Mouse (Mus musculus) fibroblast of lung, adult 2 months (primary cell): ENCODE measurements around the gene Chil6.
A peak's percentile ranks its signal among the peaks of the same experiment; 100 is the strongest.

Source experiments
- DNase-seq: peaks from one replicate; pipeline ENCODE4 v3.0.0-alpha.2; 2011; ENCODE audit warnings: low read depth

Gene Chil6

DNA sequence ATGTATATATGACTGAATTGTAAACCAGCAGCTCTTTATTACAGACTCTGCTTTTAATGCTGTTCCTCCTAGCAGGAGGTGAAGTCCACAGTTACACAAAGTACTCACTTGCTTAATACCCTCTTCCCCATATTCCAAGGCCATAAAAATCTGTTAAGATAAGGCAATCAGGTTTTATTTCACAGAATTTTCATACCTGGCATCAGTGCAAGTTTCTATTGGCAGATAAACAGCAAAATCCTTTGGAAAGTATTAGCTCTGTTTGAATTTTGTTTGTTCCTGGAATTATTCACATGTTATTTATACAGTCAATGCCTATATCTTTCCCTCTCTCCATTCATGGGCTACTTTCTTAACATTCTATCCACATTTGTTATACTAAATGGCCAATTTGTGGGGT lies at the start of gene Chil6:
Chil6 (minus strand) TSS at position 101 of the 400 bp plus-strand sequence.
- DNase-seq, result no peak

DNA sequence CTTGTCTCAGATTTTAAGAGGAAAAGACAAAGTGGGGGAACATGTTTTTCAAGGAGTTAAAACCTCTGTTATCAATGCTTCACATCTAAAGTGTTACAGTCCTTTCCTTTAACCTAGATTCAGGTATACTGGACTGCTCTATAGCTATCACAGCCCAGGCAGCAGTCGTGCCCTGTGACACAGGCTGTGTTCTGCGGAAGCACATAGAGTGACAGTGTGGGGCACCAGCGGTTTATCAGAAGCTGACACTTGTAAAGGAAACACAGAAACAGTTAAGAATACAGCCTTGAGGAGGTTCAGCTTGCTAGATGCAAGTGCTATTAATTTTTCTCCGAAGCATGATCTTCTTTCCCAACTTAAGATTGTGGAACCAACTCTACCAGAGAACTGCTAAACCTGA lies 46.6 kb upstream of the Chil6 start:
- DNase-seq, result no peak

DNA sequence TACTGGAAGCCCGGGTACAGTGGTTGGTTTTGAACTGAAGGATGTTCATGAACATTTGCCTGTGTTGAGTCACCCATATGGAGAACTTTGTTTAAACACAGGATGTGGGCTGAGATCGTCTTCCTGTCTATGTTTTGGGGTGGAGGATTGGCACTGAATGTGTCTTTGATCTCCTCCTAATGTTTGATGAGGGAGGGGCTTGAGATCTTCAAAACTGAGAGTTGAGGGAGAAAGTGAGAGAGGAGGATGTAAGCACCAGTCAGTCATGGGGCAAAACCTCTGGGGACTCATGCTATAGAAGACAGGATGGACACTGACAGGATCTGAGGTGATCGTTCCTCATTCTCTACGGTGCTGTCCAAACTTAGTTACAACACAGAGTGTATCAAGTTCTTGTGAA lies 43.6 kb upstream of the Chil6 start:
- DNase-seq, result no peak

DNA sequence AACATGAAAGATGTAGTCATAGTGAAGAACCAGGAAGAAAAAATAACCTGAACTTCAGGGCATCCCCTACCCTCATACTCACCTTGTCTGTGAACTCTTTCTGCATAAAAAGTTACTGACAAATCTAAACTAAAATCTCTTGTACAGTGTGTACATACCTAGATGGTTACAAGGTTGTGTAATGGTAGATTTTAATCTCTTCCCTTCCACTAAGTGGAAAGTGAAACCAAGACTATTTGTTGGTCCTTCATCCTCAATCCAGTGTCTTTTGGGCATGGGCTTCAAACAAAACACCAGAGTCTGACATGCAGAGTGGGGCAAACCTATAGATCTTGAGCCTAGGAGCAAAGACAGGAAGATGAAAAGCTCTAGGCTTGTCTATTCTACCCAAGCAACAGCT lies 43.0 kb upstream of the Chil6 start:
- DNase-seq, result no peak

DNA sequence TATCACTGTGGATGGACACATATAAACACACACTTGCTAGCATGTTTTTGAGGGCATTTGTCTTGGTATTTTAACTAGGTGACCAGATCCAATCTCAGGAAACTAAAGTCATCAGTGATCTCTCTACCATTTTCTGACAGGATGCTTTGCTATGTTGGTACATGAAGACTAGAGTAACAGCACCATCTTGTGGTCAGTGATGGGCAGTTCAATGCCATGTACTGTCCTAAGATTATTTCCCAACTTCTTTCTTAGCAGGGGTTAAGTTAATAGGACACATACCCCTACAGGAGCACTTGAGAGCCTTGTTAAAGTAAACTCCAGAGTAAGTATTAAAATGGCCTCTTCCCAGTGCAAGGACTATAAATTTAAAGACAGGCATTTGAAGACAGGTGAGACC lies 42.6 kb upstream of the Chil6 start:
- DNase-seq, result peak; percentile 17
